Mouse (Mus musculus): ENCODE data around the gene Ccdc114. TPM values are rescaled to one million over a fixed set of nuclear protein-coding genes. Genes with fewer than 3 reads are reported as not detected.
"Not testable (repeated sequence)": the region's sequence is repeated elsewhere in the genome, so short reads cannot be mapped to it uniquely, and the experiment has no call there.

Gene Ccdc114
- polyA plus RNA-seq, 1 experiment from 2014 or later = 9.8 TPM

DNA sequence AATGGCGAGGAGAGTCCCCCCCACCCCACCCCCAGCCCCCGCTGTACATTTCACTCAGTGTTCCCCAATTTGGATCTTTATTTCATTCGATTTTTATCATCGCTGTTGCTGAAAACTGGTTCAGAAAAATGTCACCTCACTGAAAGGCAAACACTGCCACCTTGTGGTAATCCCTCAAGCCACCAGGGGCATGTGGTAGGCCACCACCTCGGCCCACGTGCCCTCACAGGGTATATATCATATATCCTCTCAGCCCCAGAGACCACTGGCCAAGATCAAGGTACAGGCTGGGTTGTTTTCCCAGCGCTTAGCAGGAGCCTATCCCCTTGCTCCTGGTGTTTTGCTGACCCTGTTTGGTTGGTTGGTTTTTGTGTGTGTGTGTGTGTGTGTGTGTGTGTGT is 11.2 kb downstream of the Ccdc114 start:
- WGBS = 21% methylated on average over 7 of the region's 7 CpGs
- Histone ChIP-seq H3K4me2 (replicated peaks) (no peak overlapping the region), H3K27ac (replicated peaks) (no peak overlapping the region), H3K27me3 (no peaks in the 10 kb centered on the region), H3K36me3 (no peaks in the 10 kb centered on the region), H3K4me1 (no peaks in the 10 kb centered on the region), H3K4me3 (replicated peaks) (no peak overlapping the region), H3K9me3 (replicated peaks) (no peaks in the 10 kb centered on the region), H3K9ac (no peak overlapping the region)
- ATAC-seq (ENCODE audit: insufficient number of reproducible peaks, low FRiP score, low TSS enrichment, low read depth) = 0 out of 2 replicates have a peak, but pooled peaks have one; percentile 56

DNA sequence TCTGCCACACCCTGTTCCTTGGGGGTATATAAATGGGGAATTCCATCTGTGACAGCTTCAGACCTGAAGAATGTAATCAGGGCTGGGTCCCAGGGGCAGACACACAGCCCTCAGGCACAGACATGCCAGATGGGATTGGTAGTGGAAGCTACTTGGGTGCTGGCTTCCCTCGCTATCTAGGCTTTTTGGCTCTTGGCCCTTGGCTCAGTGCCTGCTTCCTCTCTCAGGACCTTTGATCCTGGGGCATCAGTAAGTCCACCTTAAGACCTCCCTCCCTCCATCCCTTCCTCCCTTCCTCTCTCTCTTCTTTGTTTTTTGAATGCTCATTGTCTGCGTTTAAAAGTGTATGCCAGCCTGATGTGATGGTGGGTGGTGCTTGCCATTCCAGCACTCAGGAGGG is 16.0 kb downstream of the Ccdc114 start:
- no peak for ATAC-seq (ENCODE audit: insufficient number of reproducible peaks, low FRiP score, low TSS enrichment, low read depth)
- no peaks in the 10 kb centered on the region; the same call in 1 of the 2 replicates for H3K4me1 ChIP-seq
- H3K4me3 ChIP-seq (replicated peaks) = no peak overlapping the region
- H3K27ac ChIP-seq (replicated peaks) = no peak overlapping the region
- H3K9me3 ChIP-seq (replicated peaks) = no peaks in the 10 kb centered on the region
- no peaks in the 10 kb centered on the region for H3K36me3 ChIP-seq
- no peaks in the 10 kb centered on the region for H3K27me3 ChIP-seq
- H3K9ac ChIP-seq = no peak overlapping the region
- H3K4me2 ChIP-seq (replicated peaks) = no peak overlapping the region
- WGBS = 29% methylated on average over 2 of the region's 2 CpGs

DNA sequence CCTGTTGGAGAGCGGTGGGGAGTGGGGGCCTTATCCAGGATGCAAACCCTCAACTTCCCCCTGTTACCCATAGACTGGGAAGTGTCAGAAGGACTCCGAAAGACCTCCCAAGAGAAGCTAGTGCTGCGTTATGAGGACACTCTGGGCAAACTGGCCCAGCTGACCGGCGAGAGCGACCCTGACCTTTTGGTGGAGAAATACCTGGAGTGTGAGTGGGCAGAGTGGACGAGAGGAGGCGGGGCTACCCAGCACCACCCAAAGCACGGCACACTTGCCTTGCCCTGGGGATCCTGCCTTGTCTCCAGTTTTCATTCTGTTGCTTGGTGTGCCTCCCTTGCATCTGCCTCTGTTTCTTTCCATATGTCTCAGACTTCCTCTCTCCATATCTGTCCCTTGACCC is 18.1 kb downstream of the Ccdc114 start:
- ATAC-seq (ENCODE audit: insufficient number of reproducible peaks, low FRiP score, low TSS enrichment, low read depth) = no peak
- Histone ChIP-seq H3K4me1 (no peaks in the 10 kb centered on the region; the same call in 1 of the 2 replicates), H3K4me3 (replicated peaks) (no peak overlapping the region), H3K27ac (replicated peaks) (no peak overlapping the region), H3K27me3 (no peaks in the 10 kb centered on the region), H3K36me3 (no peaks in the 10 kb centered on the region), H3K4me2 (replicated peaks) (no peak overlapping the region), H3K9ac (no peak overlapping the region), H3K9me3 (replicated peaks) (no peaks in the 10 kb centered on the region)
- 84% methylated on average over 9 of the region's 9 CpGs for WGBS

- ATAC-seq (ENCODE audit: insufficient number of reproducible peaks, low FRiP score, low TSS enrichment, low read depth); H3K9ac ChIP-seq: not testable (repeated sequence)
- WGBS = 59% methylated on average over 1 of the region's 1 CpGs
Observed at GRCm38 (mm10) chr7:45943280-45943679, 19.4 kb downstream of the Ccdc114 start.

DNA sequence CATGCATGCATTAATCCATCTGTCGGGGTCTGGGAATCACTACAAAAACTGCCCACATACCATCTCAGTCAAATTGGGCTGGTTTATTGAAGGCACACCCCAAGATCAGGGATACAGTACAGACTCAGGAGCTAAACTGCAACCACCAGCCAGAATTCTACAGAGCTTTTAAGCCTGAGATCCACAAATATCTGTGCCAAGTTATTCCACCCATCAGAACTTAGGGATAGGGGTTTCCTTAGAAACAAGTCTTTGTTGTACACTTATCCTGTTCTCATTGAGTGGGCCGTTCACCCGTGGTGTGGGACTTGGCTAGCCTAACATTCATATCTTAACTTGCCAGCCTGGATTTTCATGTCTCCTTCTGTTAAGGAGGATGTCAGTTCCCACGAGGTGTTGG is 25.2 kb downstream of the Ccdc114 start:
- Histone ChIP-seq H3K9ac (no peak overlapping the region), H3K9me3 (replicated peaks) (no peaks in the 10 kb centered on the region), H3K36me3 (no peaks in the 10 kb centered on the region), H3K4me3 (replicated peaks) (no peak overlapping the region), H3K27ac (replicated peaks) (no peak overlapping the region), H3K4me1 (no peaks in the 10 kb centered on the region), H3K4me2 (replicated peaks) (no peak overlapping the region), H3K27me3 (no peaks in the 10 kb centered on the region)
- no peak for ATAC-seq (ENCODE audit: insufficient number of reproducible peaks, low FRiP score, low TSS enrichment, low read depth)
- 71% methylated on average over 4 of the region's 4 CpGs for WGBS

More at GRCm38 (mm10) chr7:45943280-45943679, 19.4 kb downstream of the Ccdc114 start:
- H3K4me3 ChIP-seq (replicated peaks); H3K36me3 ChIP-seq; H3K4me1 ChIP-seq; H3K4me2 ChIP-seq (replicated peaks); H3K27me3 ChIP-seq; H3K27ac ChIP-seq (replicated peaks); H3K9me3 ChIP-seq (replicated peaks): not testable (repeated sequence)

DNA sequence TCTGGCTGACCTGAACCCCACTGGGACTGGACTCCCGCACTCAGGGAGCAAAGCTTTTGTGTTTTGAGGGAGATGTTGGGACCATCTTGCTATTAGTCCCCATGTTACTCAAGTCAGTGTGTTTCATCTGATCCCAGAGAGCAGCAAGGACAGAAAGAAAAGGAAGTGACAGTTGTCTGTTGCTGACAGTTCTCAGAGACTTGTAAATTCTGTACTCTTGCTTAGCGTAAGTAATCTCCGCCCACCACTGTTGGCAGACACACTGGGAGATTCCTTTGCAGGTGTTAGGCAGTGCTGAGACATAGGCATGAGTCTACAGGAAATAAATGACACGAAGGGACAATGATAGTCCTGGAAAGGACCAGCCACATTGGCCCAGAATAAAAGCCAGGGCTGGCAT is 32.7 kb downstream of the Ccdc114 start:
- ATAC-seq (ENCODE audit: insufficient number of reproducible peaks, low FRiP score, low TSS enrichment, low read depth) = no peak
- Histone ChIP-seq H3K4me2 (replicated peaks) (no peak overlapping the region), H3K27ac (replicated peaks) (no peak overlapping the region), H3K9me3 (replicated peaks) (no peaks in the 10 kb centered on the region), H3K36me3 (no peaks in the 10 kb centered on the region), H3K4me1 (no peaks in the 10 kb centered on the region), H3K27me3 (no peaks in the 10 kb centered on the region), H3K4me3 (replicated peaks) (no peak overlapping the region), H3K9ac (no peak overlapping the region)
- WGBS = 65% methylated on average over 4 of the region's 4 CpGs

DNA sequence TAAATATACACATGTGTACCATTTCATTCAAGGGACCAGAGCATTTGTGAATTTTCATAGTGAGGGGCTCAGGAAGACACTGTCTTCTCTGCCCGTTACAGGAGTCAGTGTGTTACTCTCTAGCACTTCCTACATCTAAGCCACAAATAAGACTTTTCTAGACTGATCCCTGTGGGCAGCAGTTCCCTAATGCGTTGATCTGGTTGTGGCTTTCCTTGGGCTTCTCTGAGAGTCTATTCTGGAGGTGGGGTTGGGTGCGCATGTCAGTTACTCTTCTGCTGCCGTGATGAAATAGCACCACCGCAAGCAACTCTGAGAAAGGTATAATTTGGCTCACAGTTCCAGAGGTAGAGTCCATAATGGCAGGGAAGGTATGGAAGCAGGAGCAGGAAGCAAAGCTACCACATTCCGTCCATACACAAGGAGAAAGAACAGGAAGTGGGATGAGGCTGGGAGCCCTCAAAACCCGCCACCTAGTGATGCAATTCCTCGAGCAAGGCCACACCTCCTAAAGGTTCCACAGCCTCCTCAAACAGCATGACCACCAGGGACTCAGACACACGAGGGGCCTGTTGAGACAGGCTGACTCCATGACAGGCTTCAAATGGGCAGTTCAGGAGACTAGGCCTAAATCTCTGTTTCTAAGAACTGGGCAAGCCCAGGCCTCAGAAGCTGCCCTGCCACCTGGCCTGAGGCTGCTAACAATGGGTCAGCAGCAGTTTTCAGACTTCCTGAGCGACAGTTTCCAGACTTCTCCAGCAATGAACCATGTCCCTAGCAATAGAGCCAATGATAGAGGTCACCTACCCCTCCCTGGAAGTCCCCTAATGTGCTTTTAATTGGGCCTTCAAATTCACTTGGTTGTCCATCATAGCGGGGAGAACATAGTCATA is 48.2 kb downstream of the Ccdc114 start:
- WGBS = 77% methylated on average over 11 of the region's 11 CpGs
- no peak overlapping the region for H3K4me2 ChIP-seq (replicated peaks)
- no peak overlapping the region for H3K27ac ChIP-seq (replicated peaks)
- no peak overlapping the region for H3K4me3 ChIP-seq (replicated peaks)
- H3K36me3 ChIP-seq = no peaks in the 10 kb centered on the region
- no peaks in the 10 kb centered on the region for H3K4me1 ChIP-seq
- H3K9me3 ChIP-seq (replicated peaks) = no peaks in the 10 kb centered on the region
- no peak for ATAC-seq (ENCODE audit: insufficient number of reproducible peaks, low FRiP score, low TSS enrichment, low read depth)
- 0 out of 2 replicates have a peak, but pooled peaks cover 3% of the 10 kb centered on the region for H3K27me3 ChIP-seq
- no peak overlapping the region for H3K9ac ChIP-seq

GRCm38 (mm10) chr7:45973271-45973687 is 49.4 kb downstream of the Ccdc114 start:
- no peaks in the 10 kb centered on the region for H3K9me3 ChIP-seq (replicated peaks)
- WGBS = 82% methylated on average over 6 of the region's 6 CpGs
- no peaks in the 10 kb centered on the region for H3K36me3 ChIP-seq
- ATAC-seq (ENCODE audit: insufficient number of reproducible peaks, low FRiP score, low TSS enrichment, low read depth) = no peak
- no peak overlapping the region for H3K9ac ChIP-seq
- H3K4me3 ChIP-seq (replicated peaks) = no peak overlapping the region
- no peak overlapping the region for H3K4me2 ChIP-seq (replicated peaks)
- H3K27ac ChIP-seq (replicated peaks) = no peak overlapping the region
- H3K27me3 ChIP-seq = no peaks in the 10 kb centered on the region
- no peaks in the 10 kb centered on the region for H3K4me1 ChIP-seq

GRCm38 (mm10) chr7:45974103-45974502 is 50.2 kb downstream of the Ccdc114 start:
- ATAC-seq (ENCODE audit: insufficient number of reproducible peaks, low FRiP score, low TSS enrichment, low read depth) = no peak
- Histone ChIP-seq H3K27me3 (no peaks in the 10 kb centered on the region), H3K4me2 (replicated peaks) (no peak overlapping the region), H3K27ac (replicated peaks) (no peak overlapping the region), H3K36me3 (no peaks in the 10 kb centered on the region), H3K9me3 (replicated peaks) (no peaks in the 10 kb centered on the region), H3K4me3 (replicated peaks) (no peak overlapping the region), H3K4me1 (no peaks in the 10 kb centered on the region), H3K9ac (no peak overlapping the region)
- 61% methylated on average over 6 of the region's 6 CpGs for WGBS

GRCm38 (mm10) chr7:45974512-45974911 is 50.6 kb downstream of the Ccdc114 start:
- no peaks in the 10 kb centered on the region for H3K27me3 ChIP-seq
- no peak overlapping the region for H3K4me2 ChIP-seq (replicated peaks)
- H3K36me3 ChIP-seq = no peaks in the 10 kb centered on the region
- no peak overlapping the region for H3K27ac ChIP-seq (replicated peaks)
- no peak overlapping the region for H3K9ac ChIP-seq
- H3K9me3 ChIP-seq (replicated peaks) = no peaks in the 10 kb centered on the region
- no peak for ATAC-seq (ENCODE audit: insufficient number of reproducible peaks, low FRiP score, low TSS enrichment, low read depth)
- WGBS = 68% methylated on average over 6 of the region's 6 CpGs
- H3K4me1 ChIP-seq = no peaks in the 10 kb centered on the region
- no peak overlapping the region for H3K4me3 ChIP-seq (replicated peaks)

- no peaks in the 10 kb centered on the region for H3K36me3 ChIP-seq
- H3K9ac ChIP-seq = no peak overlapping the region
- no peak overlapping the region for H3K27ac ChIP-seq (replicated peaks)
- 79% methylated on average over 5 of the region's 5 CpGs for WGBS
- H3K4me3 ChIP-seq (replicated peaks) = no peak overlapping the region
- no peaks in the 10 kb centered on the region for H3K9me3 ChIP-seq (replicated peaks)
- no peak overlapping the region for H3K4me2 ChIP-seq (replicated peaks)
- H3K4me1 ChIP-seq = no peaks in the 10 kb centered on the region
- no peaks in the 10 kb centered on the region for H3K27me3 ChIP-seq
- ATAC-seq (ENCODE audit: insufficient number of reproducible peaks, low FRiP score, low TSS enrichment, low read depth) = no peak
Observed at GRCm38 (mm10) chr7:45981612-45982011, 57.7 kb downstream of the Ccdc114 start.

- Histone ChIP-seq H3K36me3 (no peaks in the 10 kb centered on the region), H3K27me3 (no peaks in the 10 kb centered on the region), H3K4me1 (no peaks in the 10 kb centered on the region), H3K9ac (no peak overlapping the region), H3K27ac (replicated peaks) (no peak overlapping the region), H3K9me3 (replicated peaks) (no peaks in the 10 kb centered on the region), H3K4me3 (replicated peaks) (no peak overlapping the region), H3K4me2 (replicated peaks) (no peak overlapping the region)
- 70% methylated on average over 6 of the region's 6 CpGs for WGBS
- no peak for ATAC-seq (ENCODE audit: insufficient number of reproducible peaks, low FRiP score, low TSS enrichment, low read depth)
Observed at GRCm38 (mm10) chr7:45986893-45987292, 63.0 kb downstream of the Ccdc114 start.

All from embryonic facial prominence, embryonic 15.5 days (tissue).